Mouse (Mus musculus): ENCODE results near the gene Pawr. TPM values are rescaled to one million over a fixed set of nuclear protein-coding genes. Genes with fewer than 3 reads are reported as not detected.

Pawr gene
- polyA plus RNA-seq, 1 experiment from 2014 or later, result 12.9 TPM

- peak overlapping the region; percentile 60 for H3K4me2 ChIP-seq (ENCODE audit: low read length)
- H3K36me3 ChIP-seq (ENCODE audit: control insufficient read depth, insufficient read depth, low read length), result no peaks in the 10 kb centered on the region
- H3K27ac ChIP-seq (ENCODE audit: low read depth), result peak overlapping the region; percentile 51
- no peaks in the 10 kb centered on the region for H3K27me3 ChIP-seq (replicated peaks; ENCODE audit: control insufficient read depth, insufficient read depth, low read length)
- H3K4me3 ChIP-seq (ENCODE audit: low read depth, low read length), result peak overlapping the region; percentile 36
- DNase-seq (ENCODE audit: low spot score), result peak; percentile 82
- peak overlapping the region; percentile 39 for H3K9ac ChIP-seq (ENCODE audit: low read length)
- H3K9me3 ChIP-seq (ENCODE audit: control insufficient read depth, low read length), result no peaks in the 10 kb centered on the region
- peak; percentile 62 for ATAC-seq (replicated peaks; ENCODE audit: low FRiP score, low TSS enrichment, low read depth)
- 5% methylated on average over 24 of the region's 24 CpGs for WGBS
- H3K4me1 ChIP-seq (replicated peaks; ENCODE audit: control insufficient read depth, insufficient read depth, low read length), result peaks cover 21% of the 10 kb centered on the region
These were observed 114.4 kb downstream of the Pawr start for GRCm38 (mm10) chr10:108446041-108446931.

GRCm38 (mm10) chr10:108447211-108447610, 115.3 kb downstream of the Pawr start:
- Histone ChIP-seq H3K27ac (ENCODE audit: low read depth) (no peak overlapping the region), H3K4me1 (replicated peaks; ENCODE audit: control insufficient read depth, insufficient read depth, low read length) (peaks cover 21% of the 10 kb centered on the region), H3K4me3 (ENCODE audit: low read depth, low read length) (no peak overlapping the region), H3K9ac (ENCODE audit: low read length) (no peak overlapping the region), H3K4me2 (ENCODE audit: low read length) (no peak overlapping the region), H3K27me3 (replicated peaks; ENCODE audit: control insufficient read depth, insufficient read depth, low read length) (no peaks in the 10 kb centered on the region), H3K36me3 (ENCODE audit: control insufficient read depth, insufficient read depth, low read length) (no peaks in the 10 kb centered on the region), H3K9me3 (ENCODE audit: control insufficient read depth, low read length) (no peaks in the 10 kb centered on the region)
- no peak for ATAC-seq (replicated peaks; ENCODE audit: low FRiP score, low TSS enrichment, low read depth)
- WGBS, result 57% methylated on average over 10 of the region's 10 CpGs
- no peak for DNase-seq (ENCODE audit: low spot score)

- peaks cover 21% of the 10 kb centered on the region for H3K4me1 ChIP-seq (replicated peaks; ENCODE audit: control insufficient read depth, insufficient read depth, low read length)
- H3K9me3 ChIP-seq (ENCODE audit: control insufficient read depth, low read length), result no peaks in the 10 kb centered on the region
- H3K27ac ChIP-seq (ENCODE audit: low read depth), result no peak overlapping the region
- no peak overlapping the region for H3K4me3 ChIP-seq (ENCODE audit: low read depth, low read length)
- ATAC-seq (replicated peaks; ENCODE audit: low FRiP score, low TSS enrichment, low read depth) (no peak), DNase-seq (ENCODE audit: low spot score) (no peak)
- 74% methylated on average over 11 of the region's 11 CpGs for WGBS
- no peak overlapping the region for H3K4me2 ChIP-seq (ENCODE audit: low read length)
- no peak overlapping the region for H3K9ac ChIP-seq (ENCODE audit: low read length)
- H3K36me3 ChIP-seq (ENCODE audit: control insufficient read depth, insufficient read depth, low read length), result no peaks in the 10 kb centered on the region
- no peaks in the 10 kb centered on the region for H3K27me3 ChIP-seq (replicated peaks; ENCODE audit: control insufficient read depth, insufficient read depth, low read length)
These were observed 116.5 kb downstream of the Pawr start for GRCm38 (mm10) chr10:108448421-108448820.

- Histone ChIP-seq H3K36me3 (ENCODE audit: control insufficient read depth, insufficient read depth, low read length) (no peaks in the 10 kb centered on the region), H3K9ac (ENCODE audit: low read length) (no peak overlapping the region), H3K4me2 (ENCODE audit: low read length) (no peak overlapping the region), H3K27me3 (replicated peaks; ENCODE audit: control insufficient read depth, insufficient read depth, low read length) (no peaks in the 10 kb centered on the region), H3K27ac (ENCODE audit: low read depth) (no peak overlapping the region), H3K4me3 (ENCODE audit: low read depth, low read length) (no peak overlapping the region), H3K9me3 (ENCODE audit: control insufficient read depth, low read length) (no peaks in the 10 kb centered on the region), H3K4me1 (replicated peaks; ENCODE audit: control insufficient read depth, insufficient read depth, low read length) (peaks cover 13% of the 10 kb centered on the region)
- 77% methylated on average over 4 of the region's 4 CpGs for WGBS
- ATAC-seq (replicated peaks; ENCODE audit: low FRiP score, low TSS enrichment, low read depth) (no peak), DNase-seq (ENCODE audit: low spot score) (no peak)
These were observed 118.5 kb downstream of the Pawr start for GRCm38 (mm10) chr10:108450401-108450800.

- H3K27me3 ChIP-seq (replicated peaks; ENCODE audit: control insufficient read depth, insufficient read depth, low read length), result no peaks in the 10 kb centered on the region
- ATAC-seq (replicated peaks; ENCODE audit: low FRiP score, low TSS enrichment, low read depth), result no peak
- H3K4me1 ChIP-seq (replicated peaks; ENCODE audit: control insufficient read depth, insufficient read depth, low read length), result peaks cover 5% of the 10 kb centered on the region
- 91% methylated on average over 8 of the region's 8 CpGs for WGBS
- no peak overlapping the region for H3K9ac ChIP-seq (ENCODE audit: low read length)
- no peak overlapping the region for H3K27ac ChIP-seq (ENCODE audit: low read depth)
- H3K9me3 ChIP-seq (ENCODE audit: control insufficient read depth, low read length), result no peaks in the 10 kb centered on the region
- no peaks in the 10 kb centered on the region for H3K36me3 ChIP-seq (ENCODE audit: control insufficient read depth, insufficient read depth, low read length)
- no peak for DNase-seq (ENCODE audit: low spot score)
- no peak overlapping the region for H3K4me3 ChIP-seq (ENCODE audit: low read depth, low read length)
- no peak overlapping the region for H3K4me2 ChIP-seq (ENCODE audit: low read length)
These were observed 119.6 kb downstream of the Pawr start for GRCm38 (mm10) chr10:108451516-108451915.

- no peak overlapping the region for H3K4me2 ChIP-seq (ENCODE audit: low read length)
- no peaks in the 10 kb centered on the region for H3K36me3 ChIP-seq (ENCODE audit: control insufficient read depth, insufficient read depth, low read length)
These were observed 120.5 kb downstream of the Pawr start for GRCm38 (mm10) chr10:108452421-108452820.

GRCm38 (mm10) chr10:108453561-108453960, 121.6 kb downstream of the Pawr start:
- Histone ChIP-seq H3K4me1 (replicated peaks; ENCODE audit: control insufficient read depth, insufficient read depth, low read length) (no peaks in the 10 kb centered on the region), H3K27ac (ENCODE audit: low read depth) (no peak overlapping the region), H3K27me3 (replicated peaks; ENCODE audit: control insufficient read depth, insufficient read depth, low read length) (no peaks in the 10 kb centered on the region), H3K9me3 (ENCODE audit: control insufficient read depth, low read length) (no peaks in the 10 kb centered on the region), H3K4me2 (ENCODE audit: low read length) (no peak overlapping the region), H3K36me3 (ENCODE audit: control insufficient read depth, insufficient read depth, low read length) (no peaks in the 10 kb centered on the region), H3K4me3 (ENCODE audit: low read depth, low read length) (no peak overlapping the region), H3K9ac (ENCODE audit: low read length) (no peak overlapping the region)
- 30% methylated on average over 2 of the region's 2 CpGs for WGBS
- ATAC-seq (replicated peaks; ENCODE audit: low FRiP score, low TSS enrichment, low read depth) (0 out of 2 replicates have a peak, but pooled peaks have one; percentile 56), DNase-seq (ENCODE audit: low spot score) (no peak)

More at GRCm38 (mm10) chr10:108452421-108452820, 120.5 kb downstream of the Pawr start:
- Histone ChIP-seq H3K9ac (ENCODE audit: low read length) (no peak overlapping the region), H3K9me3 (ENCODE audit: control insufficient read depth, low read length) (no peaks in the 10 kb centered on the region), H3K4me1 (replicated peaks; ENCODE audit: control insufficient read depth, insufficient read depth, low read length) (no peaks in the 10 kb centered on the region), H3K27me3 (replicated peaks; ENCODE audit: control insufficient read depth, insufficient read depth, low read length) (no peaks in the 10 kb centered on the region), H3K27ac (ENCODE audit: low read depth) (no peak overlapping the region), H3K4me3 (ENCODE audit: low read depth, low read length) (no peak overlapping the region)
- ATAC-seq (replicated peaks; ENCODE audit: low FRiP score, low TSS enrichment, low read depth), result no peak
- no peak for DNase-seq (ENCODE audit: low spot score)
- WGBS, result 94% methylated on average over 9 of the region's 9 CpGs

- no peaks in the 10 kb centered on the region for H3K4me1 ChIP-seq (replicated peaks; ENCODE audit: control insufficient read depth, insufficient read depth, low read length)
- H3K27ac ChIP-seq (ENCODE audit: low read depth), result no peak overlapping the region
- H3K27me3 ChIP-seq (replicated peaks; ENCODE audit: control insufficient read depth, insufficient read depth, low read length), result no peaks in the 10 kb centered on the region
- H3K4me2 ChIP-seq (ENCODE audit: low read length), result no peak overlapping the region
- no peak overlapping the region for H3K4me3 ChIP-seq (ENCODE audit: low read depth, low read length)
- no peaks in the 10 kb centered on the region for H3K36me3 ChIP-seq (ENCODE audit: control insufficient read depth, insufficient read depth, low read length)
- H3K9ac ChIP-seq (ENCODE audit: low read length), result no peak overlapping the region
- ATAC-seq (replicated peaks; ENCODE audit: low FRiP score, low TSS enrichment, low read depth) (no peak), DNase-seq (ENCODE audit: low spot score) (no peak)
- 63% methylated on average over 11 of the region's 11 CpGs for WGBS
- H3K9me3 ChIP-seq (ENCODE audit: control insufficient read depth, low read length), result no peaks in the 10 kb centered on the region
These were observed 122.8 kb downstream of the Pawr start for GRCm38 (mm10) chr10:108454691-108455117.

- H3K4me1 ChIP-seq (replicated peaks; ENCODE audit: control insufficient read depth, insufficient read depth, low read length), result no peaks in the 10 kb centered on the region
- H3K27ac ChIP-seq (ENCODE audit: low read depth), result no peak overlapping the region
- H3K4me3 ChIP-seq (ENCODE audit: low read depth, low read length), result no peak overlapping the region
- no peak for DNase-seq (ENCODE audit: low spot score)
- ATAC-seq (replicated peaks; ENCODE audit: low FRiP score, low TSS enrichment, low read depth), result no peak
- no peak overlapping the region for H3K9ac ChIP-seq (ENCODE audit: low read length)
- H3K27me3 ChIP-seq (replicated peaks; ENCODE audit: control insufficient read depth, insufficient read depth, low read length), result no peaks in the 10 kb centered on the region
- WGBS, result 79% methylated on average over 10 of the region's 10 CpGs
- no peaks in the 10 kb centered on the region for H3K9me3 ChIP-seq (ENCODE audit: control insufficient read depth, low read length)
- no peak overlapping the region for H3K4me2 ChIP-seq (ENCODE audit: low read length)
- no peaks in the 10 kb centered on the region for H3K36me3 ChIP-seq (ENCODE audit: control insufficient read depth, insufficient read depth, low read length)
These were observed 123.3 kb downstream of the Pawr start for GRCm38 (mm10) chr10:108455204-108455603.
